Mouse (Mus musculus) liver, embryonic 11.5 days (tissue): ENCODE measurements at regions not wholly inside any gene's neighbourhood (a gene's known extent, or its start where the extent isn't known, plus 50 kb on each side); places are given as distances from the start of the nearest gene placed in this dataset.

Experiments used
- ATAC-seq: fragments of 200-750 bp; cut with Nextera tagmentation; replicated peaks from 2 replicates; pipeline ENCODE4 v1.8.0; 2017; ENCODE audit warnings: moderate number of reproducible peaks, mild to moderate bottlenecking, moderate TSS enrichment, moderate library complexity; ENCODE audit not compliant: low FRiP score
- DNase-seq: peaks from one replicate; pipeline ENCODE4 v3.0.0-alpha.2; 2017; ENCODE audit warnings: low spot score
- H3K27ac ChIP-seq: fragments of 300-500 bp; sonication (generic); 2 replicates; pipeline ENCODE4 v1.5.1; 2014; ENCODE audit warnings: mild to moderate bottlenecking, low read depth, low read length, control low read depth
- H3K27me3 ChIP-seq: fragments of 300-500 bp; sonication (generic); replicated peaks from 2 replicates; pipeline ENCODE4 v1.6.1; 2014; ENCODE audit warnings: low read length, mixed read lengths; ENCODE audit not compliant: control insufficient read depth, insufficient read depth
- H3K36me3 ChIP-seq: fragments of 300-500 bp; sonication (generic); 2 replicates; pipeline ENCODE4 v1.6.1; 2014; ENCODE audit warnings: mild to moderate bottlenecking, low read length, moderate library complexity, mixed read lengths; ENCODE audit not compliant: control insufficient read depth, insufficient read depth
- H3K4me1 ChIP-seq: fragments of 300-500 bp; sonication (generic); replicated peaks from 2 replicates; pipeline ENCODE4 v1.6.1; 2014; ENCODE audit warnings: low read length, mixed read lengths; ENCODE audit not compliant: control insufficient read depth, insufficient read depth
- H3K4me2 ChIP-seq: fragments of 300-500 bp; sonication (generic); 2 replicates; pipeline ENCODE4 v1.6.1; 2014; ENCODE audit warnings: mild to moderate bottlenecking, control low read depth, moderate library complexity
- H3K4me3 ChIP-seq: fragments of 300-500 bp; sonication (generic); 2 replicates; pipeline ENCODE4 v1.5.1; 2014; ENCODE audit warnings: low read depth, low read length, control low read depth
- H3K9ac ChIP-seq: fragments of 300-500 bp; sonication (generic); 2 replicates; pipeline ENCODE4 v1.6.1; 2014; ENCODE audit warnings: low read depth, low read length, control low read depth
- H3K9me3 ChIP-seq: fragments of 300-500 bp; sonication (generic); 2 replicates; pipeline ENCODE4 v1.6.1; 2016; ENCODE audit warnings: low read length, inconsistent platforms, mixed read lengths; ENCODE audit not compliant: control insufficient read depth
- WGBS: fragments of 180-500 bp; shearing (Covaris S2); extraction: QIAGEN DNeasy Blood & Tissue Kit; methylation state at CpG from one replicate; pipeline ENCODE4 v1.1.7; 2014; 5-methylcytosine and 5-hydroxymethylcytosine counted together

- H3K4me3 ChIP-seq = no peak overlapping the region
- H3K4me1 ChIP-seq = peaks cover 7% of the 10 kb centered on the region; the same call in 1 of the 2 replicates
- H3K9ac ChIP-seq = no peak overlapping the region
- H3K27ac ChIP-seq = no peak overlapping the region
- H3K36me3 ChIP-seq = no peaks in the 10 kb centered on the region
- ATAC-seq (no peak), DNase-seq (no peak)
- H3K4me2 ChIP-seq = no peak overlapping the region
- no peaks in the 10 kb centered on the region for H3K9me3 ChIP-seq
- WGBS = 39% methylated on average over 11 of the region's 11 CpGs
- no peaks in the 10 kb centered on the region for H3K27me3 ChIP-seq
These were observed 60.7 kb upstream of the Akap6 start for GRCm38 (mm10) chr12:52638461-52638860.

- 51% methylated on average over 5 of the region's 5 CpGs for WGBS
- H3K27ac ChIP-seq = no peak overlapping the region
- H3K4me3 ChIP-seq = no peak overlapping the region
- H3K36me3 ChIP-seq = no peaks in the 10 kb centered on the region
- H3K27me3 ChIP-seq = no peaks in the 10 kb centered on the region
- H3K9ac ChIP-seq = no peak overlapping the region
- no peaks in the 10 kb centered on the region for H3K9me3 ChIP-seq
- no peak for DNase-seq
- H3K4me1 ChIP-seq = no peaks in the 10 kb centered on the region
- ATAC-seq = no peak
- no peak overlapping the region for H3K4me2 ChIP-seq
These were observed 55.1 kb upstream of the Akap6 start for GRCm38 (mm10) chr12:52644059-52644458.
